Mouse (Mus musculus) adrenal gland, postnatal 36 days (tissue): Measurements from ENCODE around the gene Scrn2. TPM values are rescaled to one million over a fixed set of nuclear protein-coding genes. Genes with fewer than 3 reads are reported as not detected.

Source experiments
- DNase-seq, 2 experiments: peaks; one replicate each; pipeline ENCODE4 v3.0.0; 2021; ENCODE audit warnings: mixed read lengths in 1 of 2
- total RNA-seq, 2 experiments: library from RNA; stranded (reverse); gene quantifications; 2 replicates each; pipeline ENCODE4 v1.2.3; 2021

The Scrn2 gene
- total RNA-seq, 2 experiments from 2014 or later: 15.7 to 18.8 TPM

DNA sequence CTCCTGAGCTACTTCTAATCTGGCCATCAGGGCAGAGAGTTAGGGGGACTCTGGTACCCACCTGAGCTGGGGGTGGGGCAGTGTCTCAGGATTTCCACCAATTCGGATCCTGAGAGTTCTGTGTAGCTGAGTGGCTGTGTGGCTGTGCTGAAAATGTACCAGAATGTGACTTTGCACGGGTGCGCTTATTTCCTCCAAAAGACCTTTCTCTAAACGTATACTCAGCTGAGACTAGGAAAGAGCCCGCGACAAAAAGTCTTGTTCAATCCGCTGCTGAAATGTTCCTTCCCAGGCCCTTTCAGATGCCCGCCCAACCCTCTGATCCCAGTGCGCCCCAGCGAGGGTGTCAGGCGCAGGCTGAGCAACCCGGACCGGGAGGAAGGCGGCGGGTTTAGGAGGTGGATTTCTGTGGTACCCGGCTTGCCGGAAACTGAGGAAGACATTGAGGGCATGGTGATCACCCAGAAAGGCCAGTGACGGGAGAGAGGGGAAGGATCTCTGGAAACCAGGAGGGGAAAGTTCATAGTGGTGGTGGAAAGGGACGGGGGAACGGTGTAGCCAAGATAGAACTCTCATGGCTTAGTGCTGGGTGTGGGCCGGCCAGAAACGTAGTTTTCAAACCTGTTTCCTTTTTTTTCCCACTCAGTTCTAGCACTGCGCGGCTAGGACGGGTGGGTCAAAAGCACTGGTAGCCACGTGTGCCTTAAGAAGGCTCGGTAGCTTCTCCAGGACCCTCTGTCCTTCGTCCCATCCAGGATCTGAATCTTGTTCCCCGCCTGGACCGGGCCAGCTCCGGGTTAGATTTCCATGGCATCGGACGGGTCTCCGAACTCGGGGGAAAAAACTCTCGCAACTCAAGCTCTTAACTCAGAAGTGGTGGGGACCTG, 11.8 kb upstream of the Scrn2 start:
- no peak for DNase-seq

DNA sequence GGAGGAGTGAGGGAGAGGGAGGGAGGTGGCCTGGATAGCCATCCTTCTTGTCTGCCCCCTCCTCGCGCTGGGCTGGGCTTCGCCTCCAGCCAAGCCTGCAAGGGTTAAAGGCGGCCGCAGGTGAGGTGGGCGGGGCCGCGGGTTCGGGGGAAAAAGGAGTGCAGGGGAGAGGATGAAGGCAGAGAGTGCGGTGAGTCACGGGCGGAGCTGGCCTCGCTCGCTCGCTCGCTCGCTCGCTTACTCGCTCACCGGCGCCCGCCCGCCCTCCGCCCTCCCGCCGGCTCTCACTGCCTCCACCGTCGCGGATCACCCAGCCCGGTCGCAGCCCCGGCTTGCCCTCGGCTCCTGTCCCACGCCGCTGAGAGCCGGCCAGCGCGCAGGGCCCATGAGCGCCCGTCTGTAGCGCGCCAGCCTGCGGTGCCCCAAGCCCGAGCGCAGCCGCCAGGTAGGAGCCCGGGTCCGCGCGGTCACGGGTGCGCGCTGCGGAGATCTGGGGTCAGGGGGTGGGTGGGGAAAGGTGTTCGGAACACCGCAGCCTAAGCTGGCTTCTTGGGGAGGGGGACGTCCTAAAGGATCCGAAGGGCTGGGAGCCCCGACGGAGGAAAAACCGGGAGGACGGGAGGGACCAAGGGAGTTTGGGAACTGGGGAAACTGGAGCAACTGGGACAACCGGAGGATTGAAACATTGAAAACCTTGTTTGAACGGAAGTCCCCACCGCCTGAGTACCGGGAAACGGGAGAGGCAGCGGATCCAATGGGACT, 11.0 kb upstream of the Scrn2 start:
- DNase-seq: peak; percentile 37 to 55

DNA sequence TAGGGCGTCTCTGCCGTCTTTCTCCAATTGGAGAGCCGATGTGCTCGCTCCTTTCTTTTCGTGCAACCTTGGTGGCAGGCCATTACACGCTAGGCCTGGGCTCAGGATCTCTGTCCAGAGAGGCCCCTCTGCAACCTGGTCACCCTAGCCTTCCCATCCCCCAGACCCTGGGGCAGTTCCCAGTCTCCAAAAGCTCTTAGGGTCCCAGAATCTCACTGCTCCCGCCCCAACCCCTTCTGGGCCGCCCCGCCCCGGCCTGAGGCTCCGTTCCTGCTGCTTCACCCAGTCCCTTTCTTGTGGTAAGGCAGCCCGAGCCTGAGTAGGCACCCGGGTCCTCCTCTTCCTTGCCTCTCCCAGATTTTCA, 10.4 kb upstream of the Scrn2 start:
- DNase-seq: no peak

DNA sequence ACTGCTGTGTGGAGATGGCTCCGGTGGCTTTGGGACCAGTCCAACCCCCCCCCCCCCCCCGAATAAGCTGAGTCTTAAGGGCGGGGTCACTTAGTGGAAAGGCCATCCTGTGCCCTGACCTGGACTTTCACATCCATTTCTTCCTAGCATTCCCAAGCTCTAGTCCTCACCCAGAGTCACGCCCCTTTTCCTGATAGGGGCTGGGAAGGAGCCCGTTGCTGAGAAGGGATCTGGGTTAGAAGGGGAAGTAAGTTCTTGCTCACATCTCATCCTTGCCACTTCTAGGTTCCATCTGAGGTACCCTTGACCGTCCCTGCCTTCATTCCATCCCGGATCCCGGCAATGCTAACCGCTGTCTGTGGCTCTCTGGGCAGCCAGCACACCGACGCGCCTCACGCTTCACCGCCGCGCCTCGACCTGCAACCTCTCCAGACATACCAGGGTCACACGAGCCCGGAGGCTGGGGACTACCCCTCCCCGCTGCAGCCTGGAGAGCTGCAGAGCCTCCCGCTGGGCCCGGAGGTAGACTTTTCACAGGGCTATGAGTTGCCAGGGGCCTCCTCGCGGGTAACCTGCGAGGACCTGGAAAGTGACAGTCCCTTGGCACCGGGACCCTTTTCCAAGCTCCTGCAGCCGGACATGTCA, 8.5 kb upstream of the Scrn2 start:
- DNase-seq: no peak

DNA sequence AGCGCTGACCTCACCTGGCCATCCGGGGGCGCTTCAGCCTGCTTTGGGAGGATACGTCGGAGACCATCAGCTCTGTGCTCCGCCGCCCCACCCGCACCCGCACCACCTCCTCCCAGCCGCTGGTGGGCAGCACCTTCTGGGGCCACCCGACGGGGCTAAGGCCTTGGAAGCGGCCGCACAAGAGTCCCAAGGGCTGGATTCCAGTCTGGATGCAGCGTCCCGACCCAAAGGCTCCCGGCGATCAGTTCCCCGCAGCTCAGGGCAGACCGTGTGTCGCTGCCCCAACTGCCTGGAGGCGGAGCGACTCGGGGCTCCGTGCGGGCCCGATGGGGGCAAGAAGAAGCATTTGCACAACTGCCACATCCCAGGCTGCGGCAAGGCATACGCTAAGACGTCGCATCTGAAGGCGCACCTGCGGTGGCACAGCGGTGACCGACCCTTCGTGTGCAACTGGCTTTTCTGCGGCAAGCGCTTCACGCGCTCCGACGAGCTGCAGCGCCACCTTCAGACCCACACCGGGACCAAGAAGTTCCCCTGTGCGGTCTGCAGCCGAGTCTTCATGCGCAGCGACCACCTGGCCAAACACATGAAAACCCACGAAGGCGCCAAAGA, 7.8 kb upstream of the Scrn2 start:
- DNase-seq: peak; percentile 73 to 84

DNA sequence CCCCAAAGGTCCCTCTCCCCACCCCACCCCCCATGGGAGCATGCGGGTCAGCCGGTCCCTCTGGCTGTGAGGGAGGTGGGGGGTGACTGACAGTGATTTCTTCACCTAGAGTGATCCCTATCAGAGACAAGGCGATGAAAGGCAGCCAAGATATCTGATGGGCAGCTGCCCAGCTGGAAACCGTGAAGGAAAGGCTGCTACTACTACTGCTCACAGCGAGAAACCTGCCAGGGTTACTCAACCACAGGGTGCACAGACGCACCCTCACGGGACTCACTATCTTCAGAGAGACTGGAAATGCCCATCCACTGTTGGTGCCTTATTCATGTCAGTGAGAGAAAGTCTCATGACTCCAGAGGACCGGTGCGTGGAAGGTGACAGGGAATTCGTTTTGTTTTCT, 4.8 kb upstream of the Scrn2 start:
- peak; percentile 27 to 38 for DNase-seq

DNA sequence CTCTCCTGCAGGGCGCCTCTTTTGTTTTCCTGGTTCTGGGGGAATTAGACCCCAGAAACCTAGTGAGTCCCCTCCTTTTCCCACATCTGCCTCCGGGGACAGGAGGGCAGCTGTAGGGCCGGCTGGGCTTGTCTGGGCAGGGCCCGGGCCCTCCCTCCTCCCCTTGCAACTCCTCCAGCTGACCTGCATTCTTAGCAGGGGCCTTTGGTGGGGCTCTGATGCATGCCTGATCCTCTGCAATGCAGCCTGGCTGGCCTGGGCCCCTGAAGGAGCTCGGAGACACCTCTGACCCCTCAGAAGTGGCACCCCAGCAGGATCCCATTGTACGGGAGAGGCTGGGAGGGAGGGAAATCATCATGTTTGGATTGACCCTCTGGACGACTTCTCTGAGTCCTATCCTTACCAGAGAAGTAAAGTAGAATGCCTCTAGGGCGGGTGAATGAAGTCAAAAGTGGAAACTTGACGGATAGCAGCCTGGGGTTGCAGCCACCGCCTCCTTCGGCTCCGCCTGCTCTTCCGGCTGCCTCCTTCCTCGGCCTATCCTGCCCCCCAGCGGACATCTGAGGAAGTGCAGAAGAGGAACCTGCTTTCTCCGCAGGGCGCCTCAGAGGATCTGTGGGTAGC, 3.9 kb upstream of the Scrn2 start:
- peak; percentile 86 to 91 for DNase-seq

DNA sequence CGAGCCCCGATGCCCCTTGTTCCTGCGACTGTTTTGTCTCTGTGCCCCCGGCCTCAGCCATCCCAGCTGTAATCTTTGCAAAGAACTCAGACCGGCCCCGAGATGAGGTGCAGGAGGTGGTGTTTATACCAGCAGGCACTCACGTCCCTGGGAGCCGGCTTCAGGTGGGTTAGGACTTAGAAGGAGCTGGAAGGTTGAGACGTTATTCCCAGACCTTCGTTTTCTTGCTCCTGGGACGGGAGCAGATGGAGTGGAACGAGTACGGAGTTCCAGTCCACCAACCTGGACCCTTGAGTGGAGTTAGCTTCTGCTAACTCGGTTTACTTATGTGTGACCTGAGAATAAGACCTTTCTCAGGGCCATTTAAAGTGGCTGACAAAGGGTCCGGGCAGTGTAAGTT, 688 bp downstream of the Scrn2 start:
- no peak for DNase-seq

DNA sequence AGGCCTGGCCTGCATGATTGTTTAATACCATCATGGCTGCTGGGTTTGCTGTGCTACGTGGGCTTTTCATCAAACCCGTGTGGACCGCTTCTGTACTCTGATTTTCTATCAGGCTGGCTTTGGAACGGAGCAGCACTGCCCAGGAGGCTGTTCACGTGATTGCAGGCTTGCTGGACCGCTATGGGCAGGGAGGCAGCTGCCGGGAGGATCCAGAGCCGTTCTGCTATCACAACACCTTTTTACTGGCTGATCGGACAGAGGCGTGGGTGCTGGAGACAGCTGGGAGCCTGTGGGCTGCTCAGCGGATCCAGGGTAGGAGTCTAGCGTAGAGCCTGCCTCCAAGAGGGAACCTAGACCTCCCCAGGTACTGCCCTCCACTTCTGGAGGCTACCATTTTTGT, 2.2 kb downstream of the Scrn2 start:
- DNase-seq: no peak

DNA sequence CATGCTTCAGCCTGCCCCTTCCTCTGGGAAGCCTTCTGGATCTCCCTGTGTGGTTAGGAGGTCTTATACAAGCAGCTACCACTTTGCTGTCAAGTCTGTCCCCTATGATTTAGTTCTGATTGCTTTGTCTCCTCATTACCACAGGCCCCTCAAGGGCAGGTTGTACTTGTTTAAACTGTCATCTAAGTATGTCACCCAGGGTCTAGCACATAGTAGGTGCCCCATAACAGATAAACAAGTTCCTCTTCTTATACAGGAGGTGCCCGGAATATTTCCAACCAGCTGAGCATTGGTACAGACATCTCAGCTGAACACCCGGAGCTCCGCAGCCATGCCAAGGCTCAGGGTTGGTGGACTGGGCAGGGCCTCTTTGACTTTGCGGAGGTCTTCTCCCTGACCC, 2.8 kb downstream of the Scrn2 start:
- no peak for DNase-seq

DNA sequence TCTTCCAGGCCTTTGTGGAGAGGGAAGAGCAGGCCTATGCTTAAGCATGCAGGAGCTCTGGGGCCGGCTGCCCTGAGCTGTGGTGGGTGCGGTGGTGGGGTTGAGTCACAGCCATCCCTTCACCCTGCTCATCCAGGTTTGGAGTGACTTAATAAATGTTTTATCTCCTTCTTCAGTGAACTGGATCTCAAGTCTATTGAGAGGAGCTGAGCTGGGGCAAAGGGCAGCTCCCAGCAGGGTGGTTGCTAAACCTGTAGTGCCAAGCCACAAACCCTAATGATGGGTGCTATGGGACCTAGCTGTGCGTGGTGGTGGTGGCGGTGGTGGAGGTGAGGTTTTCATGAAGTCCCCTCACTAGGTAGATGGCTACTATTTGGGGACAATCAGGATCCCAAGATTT, 4.0 kb downstream of the Scrn2 start:
- DNase-seq: no peak

DNA sequence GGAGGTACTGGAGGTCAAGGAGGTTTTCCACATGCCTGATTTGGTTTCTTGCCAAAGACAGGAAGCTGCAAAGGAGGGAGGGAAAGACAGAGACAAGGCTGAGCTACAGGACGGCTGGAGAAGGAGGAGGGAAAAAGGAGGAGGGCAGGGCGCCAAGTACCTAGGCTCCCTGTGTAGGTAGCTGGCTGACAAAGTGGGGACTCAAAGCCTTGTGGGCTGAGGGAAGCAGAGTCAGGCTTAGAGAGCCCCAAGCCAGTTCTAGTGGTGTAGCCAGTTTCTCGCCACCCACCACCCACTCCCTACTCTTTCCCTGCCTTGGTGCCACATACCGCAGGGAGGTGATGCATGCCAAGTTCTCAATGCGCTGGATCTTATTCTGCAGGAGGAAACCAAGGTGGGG, 6.4 kb downstream of the Scrn2 start:
- no peak for DNase-seq

DNA sequence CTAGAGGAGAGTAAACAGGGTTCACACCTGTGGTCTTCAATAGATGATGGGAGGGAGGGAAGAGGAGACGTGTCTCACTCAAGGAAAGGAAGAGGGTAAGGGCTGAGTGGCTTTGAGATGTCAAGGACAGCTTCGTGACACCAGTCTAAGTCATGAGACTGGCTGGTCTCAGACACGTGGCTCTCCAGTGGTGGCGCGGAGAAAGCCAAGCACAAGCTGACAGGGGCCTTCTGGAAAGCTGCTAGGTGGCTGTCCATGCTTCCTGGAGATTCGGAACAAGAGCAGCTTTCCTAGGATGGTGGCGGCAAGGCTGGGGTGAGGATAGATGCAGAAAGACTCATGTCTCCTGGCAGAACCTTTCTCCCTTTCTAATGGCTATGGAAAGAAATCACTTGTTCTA, 9.1 kb downstream of the Scrn2 start:
- DNase-seq: peak; percentile 53 to 70

DNA sequence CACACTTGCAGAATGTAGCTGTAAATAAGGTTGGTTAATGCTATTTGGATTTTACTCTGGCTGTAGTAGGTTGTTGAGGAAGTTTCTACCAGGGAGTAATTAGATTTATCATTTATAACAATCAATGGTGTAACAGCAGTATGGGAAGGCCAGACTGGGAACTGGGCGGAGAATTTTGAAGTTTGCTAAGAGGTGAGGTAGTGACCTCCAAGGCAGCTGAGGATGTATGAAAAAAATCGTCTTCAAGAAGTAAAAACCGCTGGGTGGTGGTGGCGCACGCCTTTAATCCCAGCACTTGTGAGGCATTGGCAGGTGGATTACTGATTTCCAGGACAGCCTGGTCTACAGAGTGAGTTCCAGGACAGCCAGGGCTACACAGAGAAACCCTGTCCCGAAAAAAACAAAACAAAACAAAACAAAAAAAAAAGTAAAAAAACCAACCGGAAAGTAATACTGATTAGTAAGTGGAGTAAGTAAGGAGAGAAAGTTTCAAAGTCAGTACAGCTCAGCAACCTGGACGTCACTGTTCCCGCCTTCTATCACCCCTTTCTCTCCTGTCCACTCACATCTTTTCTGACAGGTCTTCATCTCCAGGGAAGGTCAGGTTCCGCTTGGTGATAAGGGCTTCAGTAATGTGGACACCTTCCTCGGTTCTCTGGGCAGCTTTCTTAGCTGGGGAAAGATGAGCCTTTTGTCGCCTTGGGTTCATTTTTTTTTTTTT, 10.7 kb downstream of the Scrn2 start:
- DNase-seq: no peak

DNA sequence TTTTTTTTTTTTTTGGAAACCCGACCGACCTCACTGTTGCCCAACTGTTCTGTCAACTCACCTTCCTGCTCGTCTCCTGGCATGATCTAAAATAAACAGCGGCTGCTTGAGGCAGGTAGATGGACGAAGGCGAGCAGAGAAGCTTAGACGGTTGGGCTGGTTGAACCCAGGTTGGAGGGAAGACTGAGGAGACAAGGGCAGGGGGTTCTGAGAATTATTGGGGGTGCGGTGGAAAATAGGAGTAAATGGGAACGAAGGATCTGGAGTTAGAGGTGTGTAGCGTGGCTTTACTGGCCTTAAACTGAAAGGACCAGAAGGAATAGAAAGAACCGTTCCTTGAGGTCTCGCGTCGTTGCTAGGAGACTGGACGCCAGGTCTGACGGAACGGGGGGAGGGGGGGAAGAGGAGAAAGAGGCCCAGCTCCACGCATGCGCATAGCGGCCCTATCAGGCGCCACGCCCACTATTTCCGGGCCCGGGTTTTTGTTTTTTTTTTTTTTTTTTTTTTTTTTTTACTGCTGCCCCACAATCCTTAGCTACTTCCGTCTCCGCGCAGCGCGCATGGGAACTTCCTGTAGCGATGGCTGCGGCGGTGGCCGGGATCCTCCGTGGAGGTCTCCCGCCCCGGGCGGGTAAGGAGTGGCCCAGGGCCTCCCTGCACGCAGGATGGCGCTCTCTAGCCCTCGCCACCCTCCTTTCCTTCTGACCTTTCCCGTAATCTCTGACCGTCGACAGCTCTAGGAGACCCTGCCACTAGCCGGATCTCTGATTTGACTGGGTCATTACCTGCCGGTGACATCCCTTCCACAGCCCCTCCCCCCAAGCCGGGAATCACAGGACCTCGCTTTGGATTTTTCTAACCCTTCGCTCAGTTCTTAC, 11.5 kb downstream of the Scrn2 start, which contains the start of the genes Lrrc46 and Mrpl10:
Gene Lrrc46, minus strand, starts transcription at position 386 of the 878 bp plus-strand sequence.
Gene Mrpl10, plus strand, starts transcription at position 539 of the 878 bp plus-strand sequence.
- DNase-seq: peak; percentile 91 to 93

DNA sequence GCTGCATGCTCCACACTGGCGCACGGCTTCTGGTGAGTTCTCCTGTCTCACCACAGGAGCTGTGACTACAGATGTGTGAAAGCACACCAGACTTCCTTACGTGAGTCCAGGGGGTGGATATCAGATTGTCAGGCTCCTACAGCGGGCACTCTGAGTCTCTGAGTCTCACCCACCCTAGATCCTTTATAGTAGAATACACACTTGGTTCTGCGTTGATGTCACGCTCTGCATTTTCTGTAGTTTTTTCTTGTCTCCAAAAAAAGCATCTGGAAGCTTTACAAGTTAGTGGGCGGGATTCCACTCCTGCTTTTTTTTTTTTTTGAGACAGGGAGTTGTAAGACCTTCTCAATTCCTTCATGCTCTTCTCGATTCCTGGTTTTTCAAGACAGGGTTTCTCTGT, 15.2 kb downstream of the Scrn2 start:
- no peak for DNase-seq

DNA sequence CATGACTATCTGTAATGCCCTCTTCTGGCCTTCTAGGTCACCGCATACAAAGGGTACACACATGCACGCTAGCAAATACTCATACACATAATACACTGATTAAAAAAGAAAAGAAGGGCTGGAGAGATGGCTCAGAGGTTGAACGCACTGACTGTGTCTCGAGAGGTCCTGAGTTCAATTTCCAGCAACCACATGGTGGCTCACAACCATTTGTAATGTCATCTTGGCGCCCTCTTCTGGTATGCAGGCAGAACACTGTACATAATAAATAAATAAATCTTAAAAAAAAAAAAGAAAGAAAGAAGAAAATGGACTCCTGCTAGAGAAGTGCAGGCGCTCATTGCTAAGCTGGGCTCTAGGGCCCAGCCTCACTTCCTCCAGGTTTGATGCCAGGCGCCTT, 16.1 kb downstream of the Scrn2 start:
- DNase-seq: no peak

DNA sequence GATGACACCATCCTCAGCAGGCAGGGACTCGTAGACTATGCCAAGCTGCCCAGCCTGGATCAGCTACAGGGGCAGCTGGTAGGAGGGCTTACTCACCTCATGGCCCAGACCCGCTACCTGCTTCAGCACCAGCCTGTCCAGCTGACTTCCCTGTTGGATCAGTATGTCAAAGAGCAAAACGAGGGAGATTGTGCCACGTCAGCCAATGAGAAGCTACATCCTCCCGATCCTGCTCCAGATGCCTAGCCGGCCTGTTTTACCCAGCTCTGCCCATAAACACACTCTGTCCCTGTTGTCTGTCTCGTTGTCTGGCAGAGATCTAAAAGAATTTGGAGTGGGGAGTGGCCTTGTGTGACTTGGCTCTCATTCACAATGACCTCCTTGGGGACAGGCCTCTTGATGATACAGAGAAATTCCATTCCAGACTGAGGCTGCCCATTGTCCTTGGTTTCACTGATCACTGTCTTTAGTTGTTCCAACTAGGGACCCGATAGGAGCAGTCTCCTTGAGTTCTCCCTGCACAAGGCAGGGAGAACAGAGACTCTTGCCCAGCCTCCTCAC, 18.4 kb downstream of the Scrn2 start:
- DNase-seq: peak; percentile 71 to 72

DNA sequence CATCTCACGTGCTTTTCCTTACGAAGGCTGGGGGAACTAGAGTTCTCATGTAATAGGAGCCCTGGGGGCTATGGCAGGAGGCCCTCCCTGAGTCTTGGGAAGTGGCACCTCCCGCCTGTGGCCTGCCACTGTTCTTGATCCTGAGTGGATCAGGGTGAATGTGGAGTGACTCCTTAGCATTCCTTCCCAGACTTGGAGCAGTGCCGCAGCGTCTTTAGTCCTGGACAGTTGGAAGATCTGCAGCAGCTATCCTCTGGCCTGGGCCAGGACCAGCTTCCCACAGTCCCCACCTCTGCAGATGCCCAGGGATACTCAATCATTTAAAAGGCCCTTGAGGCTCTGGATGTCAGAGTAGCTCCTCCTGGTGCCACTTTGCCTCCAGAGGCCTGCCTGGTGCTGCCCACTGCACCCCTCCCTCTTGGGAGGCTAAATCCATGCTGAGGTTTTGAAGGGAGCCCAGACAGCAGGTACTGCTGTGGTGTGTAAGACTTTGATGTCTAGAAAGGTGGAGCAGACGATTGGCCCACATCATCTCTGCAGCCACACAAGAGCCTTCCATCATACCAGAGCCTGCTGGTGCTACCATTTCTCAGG, 19.9 kb downstream of the Scrn2 start:
- no peak for DNase-seq
